Mouse (Mus musculus) ES-E14 (cell line): ENCODE measurements around the gene Acot11. TPM values are rescaled to one million over a fixed set of nuclear protein-coding genes. Genes with fewer than 3 reads are reported as not detected.

Experiments
- DNase-seq: peaks from one replicate; pipeline ENCODE4 v3.0.0-alpha.2; 2013; ENCODE audit warnings: low read depth, low spot score
- H3K27ac ChIP-seq: 2 replicates; pipeline ENCODE4 v1.5.1; 2012; ENCODE audit warnings: low read depth, mild to moderate bottlenecking, low read length, moderate library complexity, mixed read lengths; ENCODE audit not compliant: poor library complexity, insufficient read depth, severe bottlenecking
- H3K36me3 ChIP-seq: 2 replicates; pipeline ENCODE4 v1.6.1; 2012; ENCODE audit warnings: mild to moderate bottlenecking, low read length, moderate library complexity, mixed read lengths; ENCODE audit not compliant: control insufficient read depth, poor library complexity, insufficient read depth, severe bottlenecking
- H3K4me1 ChIP-seq, 2 experiments: fragments of 150-350 bp in 1 of 2; sonication (generic) in 1 of 2; 2 replicates each; pipeline ENCODE4 v1.6.1; 2012; ENCODE audit warnings: low read length in 2 of 2, mild to moderate bottlenecking in 1 of 2, mixed read lengths in 1 of 2; ENCODE audit not compliant: control insufficient read depth in 2 of 2, insufficient read depth in 2 of 2, poor library complexity in 1 of 2
- H3K4me3 ChIP-seq, 2 experiments: fragments of 150-350 bp in 1 of 2; sonication (generic) in 1 of 2; 2 replicates each; pipeline ENCODE4 v1.5.1; 2012; ENCODE audit warnings: low read length in 2 of 2, low read depth in 1 of 2, mild to moderate bottlenecking in 1 of 2, mixed read lengths in 1 of 2; ENCODE audit not compliant: insufficient read depth in 1 of 2, poor library complexity in 1 of 2, severe bottlenecking in 1 of 2
- H3K9ac ChIP-seq: 2 replicates; pipeline ENCODE4 v1.6.1; 2012; ENCODE audit warnings: low read depth, mild to moderate bottlenecking, low read length, mixed read lengths; ENCODE audit not compliant: poor library complexity, insufficient read depth, severe bottlenecking
- H3K9me3 ChIP-seq: fragments of 150-350 bp; sonication (generic); 2 replicates; pipeline ENCODE4 v1.6.1; 2012; ENCODE audit warnings: low read depth, mild to moderate bottlenecking, low read length; ENCODE audit not compliant: control insufficient read depth, insufficient read depth
- CHD2 ChIP-seq: IDR thresholded peaks from 2 replicates; pipeline ENCODE4 v1.6.1; 2014; ENCODE audit warnings: mild to moderate bottlenecking, low read depth, low read length, inconsistent platforms
- HCFC1 ChIP-seq: IDR thresholded peaks from 2 replicates; pipeline ENCODE4 v1.6.1; 2012; ENCODE audit warnings: low read length, inconsistent platforms, borderline replicate concordance; ENCODE audit not compliant: insufficient read depth
- MAFK ChIP-seq: IDR thresholded peaks from 2 replicates; pipeline ENCODE4 v1.6.1; 2014; ENCODE audit warnings: mild to moderate bottlenecking, low read depth, low read length, inconsistent platforms; ENCODE audit not compliant: insufficient read depth
- ZC3H11A ChIP-seq: IDR thresholded peaks from 2 replicates; pipeline ENCODE4 v1.6.1; 2012; ENCODE audit warnings: low read depth, mild to moderate bottlenecking, inconsistent platforms, low read length, borderline replicate concordance
- ZNF384 ChIP-seq: IDR thresholded peaks from 2 replicates; pipeline ENCODE4 v1.6.1; 2012; ENCODE audit warnings: low read depth, low read length, inconsistent platforms
- in situ Hi-C, 2 experiments: fragments of 600-800 bp; cut with MboI; formaldehyde crosslinking; loops; one replicate each; pipeline ENCODE4 v1.15.1; 2025; ENCODE audit warnings: low sequenced_read_pairs in 2 of 2, inconsistent platforms in 1 of 2; ENCODE audit not compliant: unreplicated experiment in 2 of 2
- total RNA-seq: library from RNA; depleted of rRNA; stranded (reverse); fragments of 300-350 nt; gene quantifications from 2 replicates; pipeline ENCODE4 v1.2.3, GENCODE M21; 2012

Gene Acot11
- total RNA-seq, 1 experiment, result 2.5 TPM

DNA sequence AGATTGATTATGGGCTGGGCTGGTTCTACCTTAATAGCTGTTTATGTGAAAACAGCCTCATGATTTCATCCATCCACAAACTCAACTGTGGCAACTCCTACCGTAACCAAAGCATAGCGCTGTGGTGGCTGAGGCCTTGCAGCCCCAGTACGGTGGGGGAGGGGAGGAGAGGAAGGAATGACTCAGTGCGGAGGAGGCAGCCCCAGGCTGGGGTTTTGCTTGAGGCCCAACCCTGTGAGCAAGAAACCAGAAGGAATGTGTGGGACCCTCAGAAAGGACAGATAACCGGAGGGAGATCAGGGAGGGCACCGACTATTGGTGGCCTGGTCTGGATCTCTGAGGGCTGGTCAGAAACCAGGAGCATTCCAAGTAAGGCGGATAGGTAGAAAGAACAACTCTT lies 17.0 kb downstream of the Acot11 start:
- Histone ChIP-seq H3K27ac (no peak overlapping the region), H3K9me3 (no peaks in the 10 kb centered on the region), H3K9ac (no peak overlapping the region), H3K4me3 (no peak overlapping the region), H3K4me1 (peaks cover 0 to 5% of the 10 kb centered on the region in 2 experiments; a peak in 1 of 4 replicates), H3K36me3 (no peaks in the 10 kb centered on the region)
- in situ Hi-C loops, result no loop called here
- no peak for TF ChIP-seq HCFC1
- TF ChIP-seq ZNF384, result no peak
- no peak for TF ChIP-seq MAFK
- no peak for TF ChIP-seq ZC3H11A
- TF ChIP-seq CHD2, result no peak
- DNase-seq, result no peak

DNA sequence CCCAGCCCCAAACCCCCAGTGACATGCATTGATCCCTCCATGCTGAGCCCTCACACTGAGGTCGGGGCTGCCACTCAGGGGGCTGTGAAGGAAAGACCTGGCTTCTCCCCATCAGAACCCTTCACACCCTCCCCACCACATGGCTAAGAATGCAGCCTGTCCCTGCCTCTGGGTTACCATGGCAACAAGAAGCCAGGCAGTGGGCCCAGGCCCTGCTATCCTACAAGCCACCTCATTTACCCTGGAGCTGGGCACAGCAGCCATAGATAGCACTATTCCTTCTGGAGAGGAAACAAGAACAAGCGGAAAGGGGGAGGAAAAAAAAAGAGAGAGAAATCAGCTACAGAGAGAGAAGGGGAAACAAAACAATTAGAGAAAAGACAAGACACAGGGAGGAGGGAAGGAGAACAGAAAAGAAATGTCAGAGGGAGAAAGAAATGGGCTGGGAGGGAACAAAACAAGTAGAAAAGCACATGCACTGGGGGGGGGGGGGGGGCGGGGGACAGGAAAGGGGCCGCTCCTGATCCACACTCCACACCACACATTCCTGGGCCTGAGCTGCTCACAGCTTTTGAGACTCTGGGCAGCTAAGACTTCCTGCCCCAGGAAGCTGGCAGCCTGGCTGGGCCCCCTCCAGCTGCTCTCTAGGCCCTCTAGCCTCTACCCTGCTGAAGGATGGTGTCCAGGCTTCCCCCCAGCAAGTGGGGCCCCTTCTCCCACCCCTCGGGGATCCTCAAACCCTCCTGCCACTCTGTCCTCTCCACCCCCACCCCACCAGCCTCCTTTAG lies 18.9 kb downstream of the Acot11 start:
- H3K27ac ChIP-seq, result no peak overlapping the region
- DNase-seq, result no peak
- no peaks in the 10 kb centered on the region for H3K36me3 ChIP-seq
- no peaks in the 10 kb centered on the region for H3K9me3 ChIP-seq
- H3K9ac ChIP-seq, result no peak overlapping the region
- in situ Hi-C loops, result no loop called here
- no peak for TF ChIP-seq ZNF384
- no peak for TF ChIP-seq ZC3H11A
- no peak for TF ChIP-seq HCFC1
- no peak for TF ChIP-seq MAFK
- TF ChIP-seq CHD2, result no peak
- H3K4me1 ChIP-seq, result peaks cover 0 to 5% of the 10 kb centered on the region in 2 experiments; a peak in 1 of 4 replicates
- no peak overlapping the region for H3K4me3 ChIP-seq

DNA sequence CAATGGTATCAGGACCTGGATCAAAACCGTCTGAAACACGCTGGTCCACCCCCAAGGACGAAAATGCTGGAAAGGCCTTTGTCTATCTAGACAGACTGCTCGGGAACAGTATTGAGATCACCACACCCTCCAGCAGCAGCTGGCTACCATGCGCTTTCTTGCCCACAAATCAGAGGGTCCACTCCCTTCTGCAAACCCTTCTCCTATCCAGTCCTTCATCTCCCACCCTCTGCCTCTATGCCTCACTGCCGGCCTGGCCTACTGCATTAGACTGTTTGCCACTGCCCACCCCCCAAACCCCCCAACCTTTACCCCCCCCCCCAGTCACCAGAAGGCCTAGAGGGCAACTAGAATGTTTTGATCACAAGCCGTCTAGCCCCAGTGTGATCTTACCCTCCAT lies 19.5 kb downstream of the Acot11 start:
- Histone ChIP-seq H3K9me3 (no peaks in the 10 kb centered on the region), H3K36me3 (no peaks in the 10 kb centered on the region), H3K4me1 (peaks cover 0 to 5% of the 10 kb centered on the region in 2 experiments; a peak in 1 of 4 replicates), H3K4me3 (no peak overlapping the region), H3K9ac (no peak overlapping the region), H3K27ac (no peak overlapping the region)
- in situ Hi-C loops, result no loop called here
- TF ChIP-seq MAFK (no peak), ZNF384 (no peak), CHD2 (no peak), HCFC1 (no peak), ZC3H11A (no peak)
- DNase-seq, result no peak

DNA sequence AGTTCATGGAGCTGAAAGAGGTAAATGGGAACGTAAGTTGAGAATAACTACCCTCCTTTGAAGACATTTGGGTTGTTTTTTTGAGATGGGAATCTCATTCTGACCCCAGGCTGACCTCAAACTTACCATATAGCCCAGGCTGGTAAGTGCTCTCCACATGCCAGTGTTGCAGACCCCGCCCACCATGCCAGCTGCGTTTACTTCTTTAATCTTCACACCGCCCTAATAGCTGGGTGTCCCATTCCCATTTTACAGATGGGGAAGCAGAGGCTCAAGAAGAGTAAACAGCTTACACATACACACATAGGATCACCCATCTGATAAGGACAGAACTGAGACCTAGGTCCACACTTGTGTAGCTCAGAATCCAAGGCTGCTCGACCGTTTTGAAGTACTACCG lies 20.0 kb downstream of the Acot11 start:
- DNase-seq, result no peak
- TF ChIP-seq HCFC1, result no peak
- H3K4me1 ChIP-seq, result peaks cover 0 to 5% of the 10 kb centered on the region in 2 experiments; a peak in 1 of 4 replicates
- in situ Hi-C loops, result no loop called here
- H3K9ac ChIP-seq, result no peak overlapping the region
- H3K27ac ChIP-seq, result no peak overlapping the region
- no peaks in the 10 kb centered on the region for H3K9me3 ChIP-seq
- no peak overlapping the region for H3K4me3 ChIP-seq
- no peaks in the 10 kb centered on the region for H3K36me3 ChIP-seq

DNA sequence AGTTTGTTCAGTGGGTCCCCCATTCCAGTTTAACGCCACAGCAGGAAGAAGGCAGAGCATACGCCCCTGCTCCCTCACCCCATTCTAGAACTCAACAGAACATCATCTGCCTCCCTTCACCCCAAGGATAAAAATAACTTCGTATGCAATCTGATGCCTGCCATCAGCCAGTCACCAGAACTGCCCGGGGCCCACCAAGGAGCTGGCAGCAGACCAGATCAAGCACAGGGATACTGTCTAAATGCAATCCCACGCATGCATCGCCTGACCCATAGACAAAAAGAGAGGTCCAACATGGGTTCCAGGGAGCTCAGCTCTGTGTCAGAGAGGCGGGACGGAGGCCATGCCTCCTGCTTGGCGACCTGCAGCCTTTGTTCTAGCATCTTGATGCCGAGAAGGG lies 21.7 kb downstream of the Acot11 start:
- H3K27ac ChIP-seq, result no peak overlapping the region
- peaks cover 0 to 3% of the 10 kb centered on the region in 2 experiments; a peak in 1 of 4 replicates for H3K4me1 ChIP-seq
- in situ Hi-C loops, result no loop called here
- no peaks in the 10 kb centered on the region for H3K9me3 ChIP-seq
- H3K9ac ChIP-seq, result no peak overlapping the region
- no peak for DNase-seq
- no peak overlapping the region for H3K4me3 ChIP-seq
- no peaks in the 10 kb centered on the region for H3K36me3 ChIP-seq
- TF ChIP-seq HCFC1, result no peak
- no peak for TF ChIP-seq CHD2
- TF ChIP-seq ZC3H11A, result no peak
- TF ChIP-seq ZNF384, result no peak
- no peak for TF ChIP-seq MAFK
